Comparison of ENCODE assay signal across 18 mouse cellular contexts in genomic region chr14:31271121-31271520, GRCm38 (mm10). TPM values are rescaled to one million over a fixed set of nuclear protein-coding genes. Genes with fewer than 3 reads are reported as not detected.
"Had no signal": no experiment of that assay in that cellular context is flagged by ENCODE, and none has a peak within 500 bp of the region (broad histone marks: within the 10 kb centered on the region; RNA-seq: fewer than 3 reads in every experiment).

No protein-coding gene starts in this region.

- DNase-seq: cerebellum, adult 8-10 months; cerebellum, adult 9-10 months; cerebellum, adult 9-11 months; cerebellum, postnatal 10 days; cerebellum, postnatal 14 days; cerebellum, postnatal 25 days; cerebellum, postnatal 36 days; embryo, embryonic 11 days; forebrain, postnatal 0 days; gastrocnemius, adult 2 months; gastrocnemius, postnatal 10 days; gastrocnemius, postnatal 14 days; gastrocnemius, postnatal 25 days; gastrocnemius, postnatal 36 days; heart, adult 18-20 months; heart, adult 2 months had no signal

RNA-seq across cellular contexts. Expression of gene Sema3g, which starts 53.5 kb away (rescaled TPM):
- total RNA-seq: common myeloid progenitor, adult 5-6 weeks; granulocyte monocyte progenitor cell, adult 5-6 weeks had no signal
